Mouse (Mus musculus) ES-Bruce4 (cell line): ENCODE measurements around the gene Dnah17.

ENCODE experiments used
- CTCF ChIP-seq: IDR thresholded peaks from one replicate; pipeline ENCODE4 v1.8.1; 2011; ENCODE audit warnings: low read depth, low read length
- EP300 ChIP-seq: IDR thresholded peaks from 2 replicates; pipeline ENCODE4 v1.6.1; 2011; ENCODE audit warnings: low read depth, low read length; ENCODE audit not compliant: insufficient read depth

- TF ChIP-seq EP300 (no peak), CTCF (no peak)
These were observed 30.8 kb upstream of the Dnah17 start for GRCm38 (mm10) chr11:118161240-118161639.
